In the genomic region with DNA sequence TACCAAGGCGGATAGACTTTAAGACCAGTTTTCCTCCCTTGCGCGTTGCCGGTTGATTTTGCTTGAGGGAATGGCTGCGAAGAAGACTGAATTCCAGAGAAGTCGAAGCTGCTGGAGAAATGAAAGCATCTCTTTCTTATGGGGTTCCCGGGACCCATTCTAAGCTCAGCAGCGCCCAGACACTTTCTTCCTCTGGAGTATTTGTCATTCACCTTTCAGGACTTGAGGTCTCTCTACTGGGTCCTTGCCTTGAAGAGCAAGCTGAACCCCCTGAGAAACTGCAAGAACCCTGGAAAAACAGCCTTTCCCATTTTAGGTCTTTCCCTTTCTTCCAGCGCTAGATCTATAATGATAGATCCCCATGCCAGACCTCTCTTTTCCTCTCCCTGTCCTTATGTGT, we compare ENCODE assay signal across 9 mouse cellular contexts.
DNase-seq lines count a peak whose midpoint lies in the region; ATAC-seq and TF ChIP-seq lines count a peak whose summit lies in the region.
"Had no signal": no experiment of that assay in that cellular context is flagged by ENCODE, and none has a peak within 500 bp of the region (broad histone marks: within the 10 kb centered on the region; RNA-seq: fewer than 3 reads in every experiment).

No protein-coding gene starts in this region.

- TF ChIP-seq CTCF in lung, adult 2 months (IDR thresholded peaks at IDR 0.05; ENCODE audit: insufficient read depth, low read length): no peak

- no peak for ATAC-seq in heart, embryonic 13.5 days (ENCODE audit: extremely low read depth, insufficient number of reproducible peaks, low FRiP score, low TSS enrichment)
- ATAC-seq in midbrain, embryonic 11.5 days (ENCODE audit: low FRiP score): no peak

- no peak for TF ChIP-seq POLR2A in lung, adult 2 months (IDR thresholded peaks at IDR 0.05; ENCODE audit: borderline replicate concordance, extremely low read depth, low read depth, low read length)

- DNase-seq in heart, postnatal 25 days (ENCODE audit: low spot score): no peak
- peak; percentile 16 for DNase-seq in R1 (ENCODE audit: low read depth, low spot score)
- no peak for DNase-seq in hindbrain, embryonic 10.5 days (ENCODE audit: low spot score)
- DNase-seq in midbrain, embryonic 11.5 days (ENCODE audit: low spot score, missing footprints): peak; percentile 87
- no peak for DNase-seq in B cell, adult 2 months
- DNase-seq in adrenal gland, adult 2 months: no peak
- DNase-seq in lung, adult 2 months: no peak
- DNase-seq: liver had no signal

- H3K4me1 ChIP-seq in heart, embryonic 13.5 days: peaks cover 24% of the 10 kb centered on the region
- peaks cover 31% of the 10 kb centered on the region for H3K4me1 ChIP-seq in hindbrain, embryonic 10.5 days (replicated peaks)
- H3K4me1 ChIP-seq in midbrain, embryonic 11.5 days (ENCODE audit: control insufficient read depth, insufficient read depth, low read length): peaks cover 11% of the 10 kb centered on the region
- H3K4me1 ChIP-seq in lung, adult 2 months (ENCODE audit: control insufficient read depth, insufficient read depth, low read length): no peaks in the 10 kb centered on the region

- intact Hi-C loops in heart, postnatal 25 days (cut with DNase I): no loop called here

- no peak overlapping the region for H3K27ac ChIP-seq in heart, embryonic 13.5 days (replicated peaks)
- H3K27ac ChIP-seq in hindbrain, embryonic 10.5 days: no peak overlapping the region
- no peak overlapping the region for H3K27ac ChIP-seq in midbrain, embryonic 11.5 days (ENCODE audit: low read depth, low read length)

- H3K36me3 ChIP-seq in heart, embryonic 13.5 days: no peaks in the 10 kb centered on the region
- no peaks in the 10 kb centered on the region for H3K36me3 ChIP-seq in hindbrain, embryonic 10.5 days
- no peaks in the 10 kb centered on the region for H3K36me3 ChIP-seq in midbrain, embryonic 11.5 days (ENCODE audit: control insufficient read depth, insufficient read depth, low read length)

- peaks cover 68% of the 10 kb centered on the region for H3K27me3 ChIP-seq in heart, embryonic 13.5 days (replicated peaks)
- peaks cover 70% of the 10 kb centered on the region for H3K27me3 ChIP-seq in hindbrain, embryonic 10.5 days (ENCODE audit: insufficient read depth, poor library complexity, severe bottlenecking)
- H3K27me3 ChIP-seq in midbrain, embryonic 11.5 days (ENCODE audit: control insufficient read depth, insufficient read depth, low read length): peaks cover 48% of the 10 kb centered on the region

- no peaks in the 10 kb centered on the region for H3K9me3 ChIP-seq in heart, embryonic 13.5 days
- no peaks in the 10 kb centered on the region for H3K9me3 ChIP-seq in hindbrain, embryonic 10.5 days
- H3K9me3 ChIP-seq in midbrain, embryonic 11.5 days (ENCODE audit: control insufficient read depth, low read length): no peaks in the 10 kb centered on the region

- WGBS in heart, embryonic 13.5 days: 8% methylated on average over 9 of the region's 9 CpGs
- WGBS in hindbrain, embryonic 10.5 days: 5% methylated on average over 9 of the region's 9 CpGs
- 6% methylated on average over 9 of the region's 9 CpGs for WGBS in midbrain, embryonic 11.5 days
- WGBS in lung, adult 2 months: 12% methylated on average over 9 of the region's 9 CpGs

- H3K9ac ChIP-seq in heart, embryonic 13.5 days: no peak overlapping the region
- no peak overlapping the region for H3K9ac ChIP-seq in midbrain, embryonic 11.5 days (ENCODE audit: low read length)

- peak overlapping the region; percentile 61 for H3K4me3 ChIP-seq in heart, embryonic 13.5 days
- H3K4me3 ChIP-seq in hindbrain, embryonic 10.5 days: peak overlapping the region; percentile 58
- peak overlapping the region; percentile 31 for H3K4me3 ChIP-seq in midbrain, embryonic 11.5 days (ENCODE audit: low read depth, low read length)
- no peak overlapping the region for H3K4me3 ChIP-seq in lung, adult 2 months (replicated peaks; ENCODE audit: extremely low read depth, low read depth, low read length)

- peak overlapping the region; percentile 88 for H3K4me2 ChIP-seq in heart, embryonic 13.5 days
- peak overlapping the region; percentile 65 for H3K4me2 ChIP-seq in midbrain, embryonic 11.5 days

Comparison
In these comparisons a context has a peak if more than half of its experiments do, and no peak if none do; other contexts are left out.
1. DNase-seq: peak in R1 (single experiment) and midbrain, embryonic 11.5 days (single experiment); none in heart, postnatal 25 days (single experiment), hindbrain, embryonic 10.5 days (single experiment), B cell, adult 2 months (0 of 2), adrenal gland, adult 2 months (single experiment) and lung, adult 2 months (single experiment).